Mouse (Mus musculus) heart, postnatal 0 days (tissue): ENCODE data around the gene Yaf2. TPM values are rescaled to one million over a fixed set of nuclear protein-coding genes. Genes with fewer than 3 reads are reported as not detected.
A peak's percentile ranks its signal among the peaks of the same experiment; 100 is the strongest.

Source experiments
- ATAC-seq: fragments of 200-750 bp; cut with Nextera tagmentation; 2 replicates; pipeline ENCODE4 v1.8.0; 2017; ENCODE audit warnings: low read depth, moderate number of reproducible peaks, moderate library complexity; ENCODE audit not compliant: insufficient read depth
- DNase-seq: peaks from one replicate; pipeline ENCODE4 v3.0.0-alpha.2; 2016; ENCODE audit warnings: low spot score
- H3K27ac ChIP-seq: fragments of 300-500 bp; sonication (generic); 2 replicates; pipeline ENCODE4 v1.5.1; 2014; ENCODE audit warnings: low read depth, mild to moderate bottlenecking
- H3K27me3 ChIP-seq: fragments of 300-500 bp; sonication (generic); 2 replicates; pipeline ENCODE4 v1.6.1; 2014; ENCODE audit warnings: low read length, mixed read lengths; ENCODE audit not compliant: control insufficient read depth, insufficient read depth
- H3K36me3 ChIP-seq: fragments of 300-500 bp; sonication (generic); replicated peaks from 2 replicates; pipeline ENCODE4 v1.6.1; 2014; ENCODE audit warnings: low read length, mixed read lengths; ENCODE audit not compliant: control insufficient read depth, insufficient read depth
- H3K4me1 ChIP-seq: fragments of 300-500 bp; sonication (generic); 2 replicates; pipeline ENCODE4 v1.6.1; 2014; ENCODE audit warnings: antibody characterized with exemption; ENCODE audit not compliant: control insufficient read depth, insufficient read depth
- H3K4me2 ChIP-seq: fragments of 300-500 bp; sonication (generic); 2 replicates; pipeline ENCODE4 v1.6.1; 2014; ENCODE audit warnings: low read depth, mild to moderate bottlenecking, low read length, moderate library complexity
- H3K4me3 ChIP-seq: fragments of 300-500 bp; sonication (generic); 2 replicates; pipeline ENCODE4 v1.5.1; 2014; ENCODE audit warnings: low read depth, low read length
- H3K9ac ChIP-seq: fragments of 300-500 bp; sonication (generic); replicated peaks from 2 replicates; pipeline ENCODE4 v1.6.1; 2014; ENCODE audit warnings: low read depth, low read length, mixed read lengths
- H3K9me3 ChIP-seq: fragments of 300-500 bp; sonication (generic); replicated peaks from 2 replicates; pipeline ENCODE4 v1.6.1; 2016; ENCODE audit warnings: low read length; ENCODE audit not compliant: control insufficient read depth
- CTCF ChIP-seq: IDR thresholded peaks from 2 replicates; pipeline ENCODE4 v1.5.1; 2016; ENCODE audit warnings: antibody characterized with exemption, control low read depth, low read depth
- EP300 ChIP-seq: IDR thresholded peaks from 2 replicates; pipeline ENCODE4 v1.6.1; 2016; ENCODE audit warnings: antibody characterized with exemption, low read depth
- WGBS: fragments of 180-500 bp; shearing (Covaris S2); extraction: QIAGEN DNeasy Blood & Tissue Kit; methylation state at CpG from one replicate; pipeline ENCODE4 v1.1.7; 2014; 5-methylcytosine and 5-hydroxymethylcytosine counted together
- polyA plus RNA-seq: library from polyadenylated mRNA; unstranded; fragments of >200 nt; fragmentation: Nextera tagmentation; extraction: Ambion mirVana; gene quantifications from 2 replicates; pipeline ENCODE4 v1.2.1, GENCODE M21; 2015
- total RNA-seq: library from RNA; depleted of rRNA; stranded (reverse); fragments of >200 nt; gene quantifications from 2 replicates; pipeline ENCODE4 v1.2.3, GENCODE M21; 2014; ENCODE audit warnings: low replicate concordance

Yaf2 gene
- total and polyA plus RNA-seq, 2 experiments from 2014 or later, result 47.1 to 68.5 TPM

- DNase-seq (no peak), ATAC-seq (no peak)
- Histone ChIP-seq H3K4me1 (peaks cover 2% of the 10 kb centered on the region; the same call in 1 of the 2 replicates), H3K9me3 (no peaks in the 10 kb centered on the region), H3K36me3 (no peaks in the 10 kb centered on the region), H3K27ac (no peak overlapping the region), H3K27me3 (no peaks in the 10 kb centered on the region), H3K4me2 (no peak overlapping the region), H3K4me3 (no peak overlapping the region), H3K9ac (no peak overlapping the region)
- no peak for TF ChIP-seq EP300
- no peak for TF ChIP-seq CTCF
- WGBS, result 90% methylated on average over 1 of the region's 1 CpGs
These were observed 68.7 kb downstream of the Yaf2 start for GRCm38 (mm10) chr15:93268001-93268400.

- Histone ChIP-seq H3K4me2 (no peak overlapping the region), H3K9me3 (no peaks in the 10 kb centered on the region), H3K27ac (no peak overlapping the region), H3K27me3 (no peaks in the 10 kb centered on the region), H3K36me3 (no peaks in the 10 kb centered on the region), H3K9ac (no peak overlapping the region), H3K4me1 (no peaks in the 10 kb centered on the region), H3K4me3 (no peak overlapping the region)
- DNase-seq (no peak), ATAC-seq (no peak)
- 76% methylated on average over 8 of the region's 8 CpGs for WGBS
- TF ChIP-seq EP300, result no peak
- TF ChIP-seq CTCF, result no peak
These were observed 69.3 kb downstream of the Yaf2 start for GRCm38 (mm10) chr15:93267479-93267878.

GRCm38 (mm10) chr15:93266361-93266760, 70.4 kb downstream of the Yaf2 start:
- no peak overlapping the region for H3K27ac ChIP-seq
- ATAC-seq (no peak), DNase-seq (no peak)
- no peaks in the 10 kb centered on the region for H3K27me3 ChIP-seq
- H3K9ac ChIP-seq, result no peak overlapping the region
- H3K4me1 ChIP-seq, result no peaks in the 10 kb centered on the region
- H3K4me3 ChIP-seq, result no peak overlapping the region
- H3K4me2 ChIP-seq, result no peak overlapping the region
- no peaks in the 10 kb centered on the region for H3K9me3 ChIP-seq
- 78% methylated on average over 16 of the region's 16 CpGs for WGBS
- 0 out of 2 replicates have a peak, but pooled peaks cover 2% of the 10 kb centered on the region for H3K36me3 ChIP-seq
- TF ChIP-seq CTCF (no peak), EP300 (no peak)

- ATAC-seq (peak; percentile 51; the same call in 1 of the 2 replicates), DNase-seq (peak; percentile 42)
- Histone ChIP-seq H3K4me3 (no peak overlapping the region), H3K36me3 (0 out of 2 replicates have a peak, but pooled peaks cover 7% of the 10 kb centered on the region), H3K27ac (no peak overlapping the region), H3K27me3 (no peaks in the 10 kb centered on the region), H3K4me2 (no peak overlapping the region), H3K9me3 (no peaks in the 10 kb centered on the region), H3K9ac (no peak overlapping the region), H3K4me1 (no peaks in the 10 kb centered on the region)
- WGBS, result 23% methylated on average over 2 of the region's 2 CpGs
- TF ChIP-seq CTCF, result peak; percentile 67
- no peak for TF ChIP-seq EP300
These were observed 71.0 kb downstream of the Yaf2 start for GRCm38 (mm10) chr15:93265728-93266127.

GRCm38 (mm10) chr15:93265231-93265630, 71.5 kb downstream of the Yaf2 start:
- Histone ChIP-seq H3K36me3 (0 out of 2 replicates have a peak, but pooled peaks cover 7% of the 10 kb centered on the region), H3K4me2 (no peak overlapping the region), H3K9me3 (no peaks in the 10 kb centered on the region), H3K9ac (no peak overlapping the region), H3K27me3 (no peaks in the 10 kb centered on the region), H3K4me3 (no peak overlapping the region), H3K27ac (no peak overlapping the region), H3K4me1 (no peaks in the 10 kb centered on the region)
- 75% methylated on average over 3 of the region's 3 CpGs for WGBS
- no peak for TF ChIP-seq CTCF
- no peak for TF ChIP-seq EP300
- DNase-seq, result no peak
- ATAC-seq, result no peak

- Histone ChIP-seq H3K9ac (peak overlapping the region; percentile 15; the same call in 1 of the 2 replicates), H3K36me3 (0 out of 2 replicates have a peak, but pooled peaks cover 7% of the 10 kb centered on the region), H3K4me2 (no peak overlapping the region), H3K4me3 (no peak overlapping the region), H3K4me1 (no peaks in the 10 kb centered on the region), H3K27ac (no peak overlapping the region), H3K27me3 (no peaks in the 10 kb centered on the region), H3K9me3 (no peaks in the 10 kb centered on the region)
- TF ChIP-seq EP300 (no peak), CTCF (no peak)
- DNase-seq (no peak), ATAC-seq (no peak)
- WGBS, result 65% methylated on average over 3 of the region's 3 CpGs
These were observed 72.5 kb downstream of the Yaf2 start for GRCm38 (mm10) chr15:93264221-93264620.
